Mouse (Mus musculus) T-helper 2 cell (primary cell): ENCODE measurements around the gene Grsf1.

Source experiments
- in situ Hi-C: fragments of 300-600 bp; cut with MboI, MseI; formaldehyde crosslinking; loops from one replicate; pipeline ENCODE4 v1.15.1; 2025; ENCODE audit warnings: high pct_unique_total_duplicates

Gene Grsf1

GRCm38 (mm10) chr5:88689279-88689938 lies 13.4 kb upstream of the Grsf1 start:
- in situ Hi-C loops: loop anchor here (5.0 kb wide), 1 partner anchor 78 kb away; no protein-coding TSS in a partner anchor

GRCm38 (mm10) chr5:88688583-88689187 lies 12.7 kb upstream of the Grsf1 start:
- in situ Hi-C loops: loop anchor here (5.0 kb wide), 1 partner anchor 79 kb away; no protein-coding TSS in a partner anchor

- in situ Hi-C loops: loop anchor here (5.0 kb wide), 1 partner anchor 79 kb away; no protein-coding TSS in a partner anchor
These were observed 12.0 kb upstream of the Grsf1 start for GRCm38 (mm10) chr5:88687996-88688406.

- in situ Hi-C loops: loop anchor here (5.0 kb wide), 1 partner anchor 81 kb away; no protein-coding TSS in a partner anchor
These were observed 9.9 kb upstream of the Grsf1 start for GRCm38 (mm10) chr5:88685745-88686299.

GRCm38 (mm10) chr5:88685306-88685705 lies 9.3 kb upstream of the Grsf1 start:
- in situ Hi-C loops: loop anchor here (5.0 kb wide), 1 partner anchor 82 kb away; no protein-coding TSS in a partner anchor

GRCm38 (mm10) chr5:88684226-88684625 lies 8.3 kb upstream of the Grsf1 start:
- in situ Hi-C loops: no loop called here

- in situ Hi-C loops: no loop called here
These were observed 7.7 kb upstream of the Grsf1 start for GRCm38 (mm10) chr5:88683706-88684105.

- in situ Hi-C loops: no loop called here
These were observed 4.6 kb upstream of the Grsf1 start for GRCm38 (mm10) chr5:88680567-88680966.

GRCm38 (mm10) chr5:88679341-88679740 lies 3.4 kb upstream of the Grsf1 start:
- in situ Hi-C loops: loop anchor here (10.0 kb wide), 1 partner anchor 115 kb away; the partner anchor contains the start of gene Rufy3

- in situ Hi-C loops: loop anchor here (10.0 kb wide), 1 partner anchor 114 kb away; the partner anchor contains the start of gene Rufy3
These were observed 3.0 kb upstream of the Grsf1 start for GRCm38 (mm10) chr5:88678929-88679328.

GRCm38 (mm10) chr5:88674703-88675442 lies 1.1 kb downstream of the Grsf1 start:
- in situ Hi-C loops: loop anchor here (10.0 kb wide), 1 partner anchor 110 kb away; the partner anchor contains the start of gene Rufy3

GRCm38 (mm10) chr5:88663875-88664274 lies 12.1 kb downstream of the Grsf1 start:
- in situ Hi-C loops: no loop called here

GRCm38 (mm10) chr5:88663151-88663550 lies 12.8 kb downstream of the Grsf1 start:
- in situ Hi-C loops: no loop called here

- in situ Hi-C loops: no loop called here
These were observed 18.1 kb downstream of the Grsf1 start for GRCm38 (mm10) chr5:88657868-88658267.

GRCm38 (mm10) chr5:88652589-88652988 lies 23.4 kb downstream of the Grsf1 start:
- in situ Hi-C loops: no loop called here

- in situ Hi-C loops: loop anchor here (5.0 kb wide), 1 partner anchor 62 kb away; no protein-coding TSS in a partner anchor
These were observed 26.5 kb downstream of the Grsf1 start for GRCm38 (mm10) chr5:88649250-88650173.

- in situ Hi-C loops: loop anchor here (5.0 kb wide), 1 partner anchor 58 kb away; no protein-coding TSS in a partner anchor
These were observed 30.6 kb downstream of the Grsf1 start for GRCm38 (mm10) chr5:88645405-88645804.

GRCm38 (mm10) chr5:88644901-88645300 lies 31.1 kb downstream of the Grsf1 start:
- in situ Hi-C loops: loop anchor here (5.0 kb wide), 1 partner anchor 58 kb away; no protein-coding TSS in a partner anchor

- in situ Hi-C loops: no loop called here
These were observed 32.5 kb downstream of the Grsf1 start for GRCm38 (mm10) chr5:88643491-88643890.

GRCm38 (mm10) chr5:88642786-88643185 lies 33.2 kb downstream of the Grsf1 start:
- in situ Hi-C loops: no loop called here
